Mouse (Mus musculus) CD4-positive, CD25-positive, alpha-beta regulatory T cell, adult 4 months (primary cell): ENCODE measurements around the gene Ankrd44. TPM values are rescaled to one million over a fixed set of nuclear protein-coding genes. Genes with fewer than 3 reads are reported as not detected.

Experiments used
- ATAC-seq: one replicate; pipeline ENCODE4 v1.8.0; 2017
- polyA plus RNA-seq, 2 experiments: library from polyadenylated mRNA; unstranded; fragments of 100-300 nt; shearing (Covaris generic); gene quantifications; one replicate each; pipeline ENCODE4 v1.2.1; 2017

Gene Ankrd44
- polyA plus RNA-seq, 2 experiments from 2014 or later, result 167 to 195 TPM

- ATAC-seq, result no peak
These were observed 117.6 kb downstream of the Ankrd44 start for GRCm38 (mm10) chr1:54808401-54809097.

GRCm38 (mm10) chr1:54807832-54808231 is 118.4 kb downstream of the Ankrd44 start:
- no peak for ATAC-seq

- ATAC-seq, result no peak
These were observed 119.9 kb downstream of the Ankrd44 start for GRCm38 (mm10) chr1:54806116-54806850.

GRCm38 (mm10) chr1:54804406-54804805 is 121.8 kb downstream of the Ankrd44 start:
- no peak for ATAC-seq

GRCm38 (mm10) chr1:54802703-54803102 is 123.5 kb downstream of the Ankrd44 start:
- no peak for ATAC-seq

GRCm38 (mm10) chr1:54801256-54801655 is 124.9 kb downstream of the Ankrd44 start:
- no peak for ATAC-seq

- no peak for ATAC-seq
These were observed 126.8 kb downstream of the Ankrd44 start for GRCm38 (mm10) chr1:54799421-54799820.

GRCm38 (mm10) chr1:54798415-54798814 is 127.8 kb downstream of the Ankrd44 start:
- ATAC-seq, result no peak

- ATAC-seq, result no peak
These were observed 131.5 kb downstream of the Ankrd44 start for GRCm38 (mm10) chr1:54794709-54795108.

GRCm38 (mm10) chr1:54791406-54791805 is 134.8 kb downstream of the Ankrd44 start:
- no peak for ATAC-seq

- ATAC-seq, result no peak
These were observed 136.7 kb downstream of the Ankrd44 start for GRCm38 (mm10) chr1:54789327-54789960.

GRCm38 (mm10) chr1:54788337-54788736 is 137.8 kb downstream of the Ankrd44 start:
- no peak for ATAC-seq

GRCm38 (mm10) chr1:54778151-54778550 is 148.0 kb downstream of the Ankrd44 start:
- no peak for ATAC-seq

- no peak for ATAC-seq
These were observed 149.1 kb downstream of the Ankrd44 start for GRCm38 (mm10) chr1:54777104-54777503.

GRCm38 (mm10) chr1:54776116-54776515 is 150.1 kb downstream of the Ankrd44 start:
- no peak for ATAC-seq

GRCm38 (mm10) chr1:54772843-54773242 is 153.3 kb downstream of the Ankrd44 start:
- ATAC-seq, result no peak

GRCm38 (mm10) chr1:54771471-54771870 is 154.7 kb downstream of the Ankrd44 start:
- ATAC-seq, result no peak

- ATAC-seq, result no peak
These were observed 159.0 kb downstream of the Ankrd44 start for GRCm38 (mm10) chr1:54767221-54767620.

- ATAC-seq, result no peak
These were observed 160.5 kb downstream of the Ankrd44 start for GRCm38 (mm10) chr1:54765632-54766238.

- ATAC-seq, result no peak
These were observed 163.9 kb downstream of the Ankrd44 start for GRCm38 (mm10) chr1:54762216-54762807.

GRCm38 (mm10) chr1:54759841-54760240 is 166.3 kb downstream of the Ankrd44 start:
- ATAC-seq, result no peak

- no peak for ATAC-seq
These were observed 168.9 kb downstream of the Ankrd44 start for GRCm38 (mm10) chr1:54757291-54757690.
